Mouse (Mus musculus): ENCODE results near the gene B630019K06Rik. TPM values are rescaled to one million over a fixed set of nuclear protein-coding genes. Genes with fewer than 3 reads are reported as not detected.

B630019K06Rik gene
- polyA plus RNA-seq, 1 experiment from 2014 or later = 5.5 TPM

GRCm38 (mm10) chrX:8921813-8922607, 29.8 kb downstream of the B630019K06Rik start:
- H3K4me1 ChIP-seq = no peaks in the 10 kb centered on the region
- H3K4me2 ChIP-seq = no peak overlapping the region

GRCm38 (mm10) chrX:8927308-8927707, 35.1 kb downstream of the B630019K06Rik start:
- Histone ChIP-seq H3K4me2 (no peak overlapping the region), H3K9ac (no peak overlapping the region), H3K36me3 (no peaks in the 10 kb centered on the region), H3K4me1 (no peaks in the 10 kb centered on the region), H3K9me3 (no peaks in the 10 kb centered on the region), H3K27me3 (no peaks in the 10 kb centered on the region), H3K4me3 (no peak overlapping the region), H3K27ac (no peak overlapping the region)
- ATAC-seq (ENCODE audit: insufficient number of reproducible peaks, insufficient read depth, low FRiP score, low TSS enrichment, low read depth) = no peak
- WGBS = 34% methylated on average over 4 of the region's 4 CpGs

More at GRCm38 (mm10) chrX:8921813-8922607, 29.8 kb downstream of the B630019K06Rik start:
- ATAC-seq (ENCODE audit: insufficient number of reproducible peaks, insufficient read depth, low FRiP score, low TSS enrichment, low read depth) = no peak
- no peaks in the 10 kb centered on the region for H3K36me3 ChIP-seq
- H3K9me3 ChIP-seq = no peaks in the 10 kb centered on the region
- no peak overlapping the region for H3K27ac ChIP-seq
- 47% methylated on average over 9 of the region's 9 CpGs for WGBS
- no peak overlapping the region for H3K9ac ChIP-seq
- H3K4me3 ChIP-seq = no peak overlapping the region
- no peaks in the 10 kb centered on the region for H3K27me3 ChIP-seq

GRCm38 (mm10) chrX:8944041-8944440, 51.9 kb downstream of the B630019K06Rik start:
- no peak overlapping the region for H3K4me3 ChIP-seq
- no peak overlapping the region for H3K27ac ChIP-seq
- no peaks in the 10 kb centered on the region for H3K27me3 ChIP-seq
- H3K4me2 ChIP-seq = no peak overlapping the region
- H3K36me3 ChIP-seq = no peaks in the 10 kb centered on the region
- ATAC-seq (ENCODE audit: insufficient number of reproducible peaks, insufficient read depth, low FRiP score, low TSS enrichment, low read depth) = no peak
- no peaks in the 10 kb centered on the region for H3K9me3 ChIP-seq
- no peaks in the 10 kb centered on the region for H3K4me1 ChIP-seq
- WGBS = 81% methylated on average over 8 of the region's 8 CpGs
- no peak overlapping the region for H3K9ac ChIP-seq

Other genes with a start within 250 kb of the B630019K06Rik start
- gene Ssxb8, start 201.5 kb upstream of the B630019K06Rik start, polyA plus RNA-seq (2015; fragmentation: Nextera tagmentation; extraction: Ambion mirVana) = not detected in 2 replicates
- not detected in 2 replicates for gene Ssx9, start 143.9 kb upstream of the B630019K06Rik start, polyA plus RNA-seq (2015; fragmentation: Nextera tagmentation; extraction: Ambion mirVana)
- gene Ssxb5, start 88.7 kb upstream of the B630019K06Rik start, polyA plus RNA-seq (2015; fragmentation: Nextera tagmentation; extraction: Ambion mirVana) = not detected in 2 replicates
- not detected in 2 replicates for gene Gm6592, start 48.4 kb upstream of the B630019K06Rik start, polyA plus RNA-seq (2015; fragmentation: Nextera tagmentation; extraction: Ambion mirVana)
- not detected in 2 replicates for gene Gm5751, start 18.1 kb upstream of the B630019K06Rik start, polyA plus RNA-seq (2015; fragmentation: Nextera tagmentation; extraction: Ambion mirVana)
- gene Fthl17b, start 70.6 kb downstream of the B630019K06Rik start, polyA plus RNA-seq (2015; fragmentation: Nextera tagmentation; extraction: Ambion mirVana) = not detected in 2 replicates
- gene Fthl17c, start 84.2 kb downstream of the B630019K06Rik start, polyA plus RNA-seq (2015; fragmentation: Nextera tagmentation; extraction: Ambion mirVana) = not detected in 2 replicates
- gene Fthl17d, start 94.4 kb downstream of the B630019K06Rik start, polyA plus RNA-seq (2015; fragmentation: Nextera tagmentation; extraction: Ambion mirVana) = not detected in 2 replicates
- not detected in 2 replicates for gene Fthl17e, start 141.1 kb downstream of the B630019K06Rik start, polyA plus RNA-seq (2015; fragmentation: Nextera tagmentation; extraction: Ambion mirVana)
- not detected in 2 replicates for gene Fthl17f, start 170.6 kb downstream of the B630019K06Rik start, polyA plus RNA-seq (2015; fragmentation: Nextera tagmentation; extraction: Ambion mirVana)
- gene 4930402K13Rik, start 212.2 kb downstream of the B630019K06Rik start, polyA plus RNA-seq (2015; fragmentation: Nextera tagmentation; extraction: Ambion mirVana) = not detected in 2 replicates

All from embryonic facial prominence, embryonic 13.5 days (tissue).